Mouse (Mus musculus): Measurements from ENCODE around the gene Arl8a.

Arl8a gene

DNA sequence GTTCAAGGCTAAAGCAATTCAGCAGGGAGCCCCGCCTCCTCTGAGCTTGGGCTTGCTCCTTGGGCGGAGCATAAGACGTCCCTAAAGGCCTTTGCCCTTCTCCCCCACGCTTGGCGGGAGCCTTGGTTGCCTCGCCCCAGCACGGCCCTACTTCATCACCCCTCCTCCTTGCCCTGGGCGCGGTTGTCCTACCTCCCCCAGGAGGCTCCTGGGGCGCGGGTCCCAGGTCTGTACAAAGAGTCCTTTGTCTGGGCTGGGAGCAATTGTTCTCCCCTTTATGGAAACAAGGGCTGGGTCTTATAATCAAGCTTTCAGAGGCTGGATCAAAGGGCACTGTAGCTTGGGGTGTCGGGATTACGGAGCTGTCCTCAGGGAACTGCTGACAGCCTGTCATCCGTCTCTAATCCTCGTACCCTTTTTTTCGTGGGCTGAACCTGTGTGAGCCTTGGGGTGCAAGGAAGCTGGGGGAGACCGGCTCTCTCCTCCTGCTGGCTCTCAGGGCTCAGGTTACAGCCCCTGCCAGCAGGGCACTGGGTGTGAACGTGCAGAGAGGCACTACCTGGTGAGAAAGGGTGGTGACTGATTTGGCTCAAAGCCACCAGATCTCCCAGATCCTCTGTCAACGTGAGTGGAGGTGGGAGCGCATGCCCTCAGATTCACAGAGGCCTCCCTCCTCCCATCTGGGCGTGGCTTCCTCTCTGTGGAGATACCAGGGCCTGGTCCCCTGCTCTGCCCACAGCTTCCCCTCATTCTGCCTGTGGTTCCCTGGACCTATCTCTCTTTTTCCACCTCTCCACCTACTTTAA is 52.6 kb downstream of the Arl8a start:
- no peak for DNase-seq (ENCODE audit: low read depth)

DNA sequence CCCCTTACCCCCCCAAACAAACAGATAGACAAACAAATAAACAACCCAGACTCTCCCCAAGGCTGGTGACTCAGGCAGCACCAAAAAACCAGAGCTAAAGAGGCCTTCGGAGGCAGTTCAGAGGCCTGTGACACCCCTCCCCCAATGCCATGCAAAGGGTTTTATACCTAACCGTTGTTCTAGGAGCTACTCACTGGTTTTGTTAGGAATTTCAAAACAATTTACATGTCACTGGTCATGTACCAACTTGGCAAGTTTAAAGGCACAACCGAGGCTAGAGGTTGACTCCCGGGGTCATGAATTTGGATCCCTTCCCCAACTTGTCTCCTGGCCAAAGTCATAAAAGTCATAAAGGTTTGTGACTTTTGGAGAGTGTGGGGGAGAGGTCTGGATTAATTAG is 53.8 kb downstream of the Arl8a start:
- DNase-seq (ENCODE audit: low read depth), result no peak

DNA sequence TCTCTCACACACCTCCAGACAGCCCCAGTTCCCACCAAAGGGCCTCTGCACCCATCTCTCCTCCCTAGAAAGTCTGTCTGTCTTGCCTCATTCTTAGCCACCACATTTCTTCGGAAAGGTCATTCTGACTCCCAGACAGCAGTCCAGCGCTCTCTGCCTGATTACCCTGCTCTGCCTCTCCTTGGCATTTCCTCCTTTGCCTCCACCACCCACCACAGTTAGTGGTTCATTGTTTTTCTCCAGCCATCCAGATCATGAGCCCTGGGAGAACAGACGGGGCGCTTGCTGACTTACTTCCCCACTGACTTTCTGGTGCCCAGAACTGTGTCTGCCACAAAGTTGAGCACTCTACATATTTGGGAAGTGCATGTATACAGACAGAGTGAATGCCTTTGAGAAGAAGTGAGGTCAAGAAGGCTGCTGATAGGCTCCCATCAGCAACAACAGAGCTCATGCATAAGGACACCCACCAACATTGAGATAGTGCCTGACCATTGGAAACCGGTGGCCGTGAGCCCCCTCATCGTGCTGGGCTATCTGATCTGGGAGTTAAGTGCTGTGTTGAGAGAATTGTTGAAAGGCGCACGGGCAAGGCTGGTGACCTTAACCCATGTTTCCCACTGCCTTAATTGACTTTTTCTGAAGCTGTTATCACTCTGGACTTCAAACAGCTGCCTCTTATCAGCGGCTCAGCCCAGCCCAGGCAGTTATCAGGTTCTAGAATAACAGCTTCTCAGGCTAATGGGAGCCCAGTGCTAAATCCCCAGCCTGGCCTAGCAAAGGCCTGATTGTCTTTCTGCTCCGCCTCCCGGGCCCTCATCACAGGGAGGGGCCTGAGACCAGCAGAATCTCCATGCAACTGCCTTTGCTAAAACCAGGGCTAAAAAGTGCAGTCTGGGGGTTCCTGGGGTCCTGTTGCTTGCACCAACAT is 57.8 kb downstream of the Arl8a start:
- no peak for DNase-seq (ENCODE audit: low read depth)

DNA sequence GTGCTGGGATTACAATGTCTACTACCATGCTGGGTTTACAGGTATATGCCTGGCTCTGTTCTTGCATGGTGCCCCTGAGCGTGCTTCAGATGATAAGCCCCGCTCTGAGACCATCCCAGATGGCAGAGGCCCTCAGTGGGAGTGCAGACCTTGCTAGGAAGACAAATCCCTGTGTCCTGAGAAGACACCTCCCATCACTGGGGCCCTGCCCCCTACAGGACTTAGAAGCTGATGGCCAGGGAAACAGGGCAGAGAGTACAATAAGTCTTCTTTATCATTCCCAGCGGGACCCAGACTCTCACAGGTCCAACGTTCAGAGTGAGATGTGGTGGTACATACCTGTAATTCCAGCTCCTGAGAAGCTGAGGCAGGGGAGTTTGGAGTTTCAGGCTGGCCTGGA is 58.6 kb downstream of the Arl8a start:
- DNase-seq (ENCODE audit: low read depth), result no peak

All from fibroblast of lung, adult 2 months (primary cell).